Mouse (Mus musculus): Measurements from ENCODE around the gene Dclk2. TPM values are rescaled to one million over a fixed set of nuclear protein-coding genes. Genes with fewer than 3 reads are reported as not detected.

Dclk2 gene
- total and polyA plus RNA-seq, 3 experiments, result under 0.01 to 0.17 TPM; not detected in 1

DNA sequence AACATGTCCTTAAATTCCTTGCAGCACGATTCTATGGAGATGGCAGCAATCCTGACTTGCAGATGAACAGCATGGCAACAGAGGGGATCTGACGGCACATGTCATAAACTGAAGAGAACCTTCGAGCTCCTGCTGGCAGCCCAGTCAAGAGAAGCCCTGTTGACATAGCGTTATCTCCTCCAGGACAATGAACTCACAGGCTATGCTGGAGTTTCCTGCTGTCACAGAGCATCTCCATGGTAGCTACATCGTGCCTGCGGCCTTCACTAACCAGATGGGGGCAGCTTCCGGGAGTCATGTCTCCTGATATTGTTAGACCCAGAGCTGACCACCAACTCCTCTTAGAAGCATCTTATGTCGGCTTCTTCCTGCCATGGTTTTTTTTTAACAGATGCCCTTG lies 117.8 kb downstream of the Dclk2 start:
- no peak overlapping the region for H3K9ac ChIP-seq (ENCODE audit: control insufficient read depth, low read depth, low read length, poor library complexity, severe bottlenecking)
- H3K27ac ChIP-seq (ENCODE audit: control insufficient read depth, low read depth, low read length), result no peak overlapping the region
- H3K9me3 ChIP-seq (replicated peaks; ENCODE audit: insufficient read depth, low read length), result no peaks in the 10 kb centered on the region
- peaks cover 0 to 6% of the 10 kb centered on the region in 2 experiments; a peak in 2 of 4 replicates for H3K36me3 ChIP-seq (ENCODE audit: control insufficient read depth in 1 of 2, insufficient read depth in 2 of 2, low read length in 2 of 2)
- peaks cover 4 to 17% of the 10 kb centered on the region in 2 experiments; a peak in 3 of 4 replicates for H3K4me1 ChIP-seq (ENCODE audit: control insufficient read depth in 1 of 2, insufficient read depth in 2 of 2, low read length in 2 of 2)
- H3K79me2 ChIP-seq (ENCODE audit: control insufficient read depth, insufficient read depth, low read length, poor library complexity), result no peaks in the 10 kb centered on the region
- no peak for DNase-seq (ENCODE audit: low read depth, low spot score)
- no peak overlapping the region for H3K4me3 ChIP-seq (ENCODE audit: control insufficient read depth in 1 of 2, insufficient read depth in 1 of 2, low read depth in 2 of 2, low read length in 2 of 2)
- TF ChIP-seq MAFK (IDR thresholded peaks at IDR 0.05; ENCODE audit: borderline replicate concordance, low read depth, low read length) (no peak), NELFE (IDR thresholded peaks at IDR 0.05; ENCODE audit: low read depth, low read length) (no peak), USF1 (IDR thresholded peaks at IDR 0.05; ENCODE audit: low read depth, low read length) (no peak), CHD2 (IDR thresholded peaks at IDR 0.05; ENCODE audit: low read length) (no peak), MXI1 (IDR thresholded peaks at IDR 0.05; ENCODE audit: low read depth, low read length) (no peak), UBTF (IDR thresholded peaks at IDR 0.05; ENCODE audit: borderline replicate concordance, insufficient read depth, low read depth, low read length) (no peak), BHLHE40 (IDR thresholded peaks at IDR 0.05; ENCODE audit: borderline replicate concordance, low read depth, low read length) (no peak)
- H3K27me3 ChIP-seq (ENCODE audit: control insufficient read depth in 1 of 2, insufficient read depth in 2 of 2, low read length in 2 of 2), result no peaks in the 10 kb centered on the region

DNA sequence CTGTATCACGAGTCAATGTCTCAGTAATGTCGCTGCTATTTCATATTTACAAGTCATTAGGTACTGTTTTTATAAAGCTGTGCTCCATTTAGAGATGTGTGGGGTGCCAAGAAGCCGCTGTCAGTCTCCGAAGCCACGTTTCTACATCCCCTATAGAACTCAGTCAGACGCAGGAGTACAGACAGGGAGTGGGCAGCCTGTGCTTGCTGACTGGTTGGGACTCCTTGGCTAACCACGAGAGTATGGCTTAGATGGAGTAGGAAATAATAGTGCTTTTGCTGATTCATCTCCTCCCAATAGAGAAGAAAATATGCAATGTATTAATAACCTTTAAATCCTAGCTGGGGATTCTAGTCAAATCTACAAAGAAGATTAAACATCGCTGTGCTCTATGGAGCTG lies 119.8 kb downstream of the Dclk2 start:
- H3K27me3 ChIP-seq (ENCODE audit: control insufficient read depth in 1 of 2, insufficient read depth in 2 of 2, low read length in 2 of 2), result no peaks in the 10 kb centered on the region
- no peak overlapping the region for H3K27ac ChIP-seq (ENCODE audit: control insufficient read depth, low read depth, low read length)
- TF ChIP-seq JUND (IDR thresholded peaks at IDR 0.05; ENCODE audit: low read depth, low read length) (no peak), MAFK (IDR thresholded peaks at IDR 0.05; ENCODE audit: borderline replicate concordance, low read depth, low read length) (no peak), POLR2AphosphoS2 (IDR thresholded peaks at IDR 0.05; ENCODE audit: low read length) (no peak), GABPA (IDR thresholded peaks at IDR 0.05; ENCODE audit: low read depth, low read length) (no peak), UBTF (IDR thresholded peaks at IDR 0.05; ENCODE audit: borderline replicate concordance, insufficient read depth, low read depth, low read length) (no peak), MAZ (IDR thresholded peaks at IDR 0.05; ENCODE audit: low read depth, low read length) (no peak), POLR2AphosphoS5 (IDR thresholded peaks at IDR 0.05; ENCODE audit: borderline replicate concordance, low read depth, low read length) (no peak), GATA1 (IDR thresholded peaks at IDR 0.05; ENCODE audit: low read depth, low read length) (no peak), CHD1 (IDR thresholded peaks at IDR 0.05; ENCODE audit: low read depth, low read length) (no peak), NRF1 (IDR thresholded peaks at IDR 0.05; ENCODE audit: insufficient read depth, low read depth, low read length, poor library complexity, severe bottlenecking) (no peak), RAD21 (IDR thresholded peaks at IDR 0.05; ENCODE audit: low read depth, low read length) (no peak), USF2 (IDR thresholded peaks at IDR 0.05; ENCODE audit: borderline replicate concordance in 1 of 2, insufficient read depth in 1 of 2, low read depth in 1 of 2, low read length in 2 of 2) (no peak), POLR2A (IDR thresholded peaks at IDR 0.05; ENCODE audit: control insufficient read depth in 1 of 2, insufficient read depth in 1 of 2, low read depth in 1 of 2, low read length in 2 of 2, poor library complexity in 1 of 2) (no peak), USF1 (IDR thresholded peaks at IDR 0.05; ENCODE audit: low read depth, low read length) (no peak), TAL1 (IDR thresholded peaks at IDR 0.05; ENCODE audit: low read length) (no peak), RCOR1 (IDR thresholded peaks at IDR 0.05; ENCODE audit: low read depth, low read length) (no peak), MXI1 (IDR thresholded peaks at IDR 0.05; ENCODE audit: low read depth, low read length) (no peak), ZNF384 (IDR thresholded peaks at IDR 0.05; ENCODE audit: low read depth, low read length) (no peak), KAT2A (conservative IDR thresholded peaks at IDR 0.05; ENCODE audit: low read depth, low read length) (no peak), MYB (IDR thresholded peaks at IDR 0.05; ENCODE audit: low read depth, low read length) (no peak)
- DNase-seq (ENCODE audit: low read depth, low spot score), result no peak
- H3K9ac ChIP-seq (ENCODE audit: control insufficient read depth, low read depth, low read length, poor library complexity, severe bottlenecking), result no peak overlapping the region
- peaks cover 4 to 17% of the 10 kb centered on the region in 2 experiments; a peak in 3 of 4 replicates for H3K4me1 ChIP-seq (ENCODE audit: control insufficient read depth in 1 of 2, insufficient read depth in 2 of 2, low read length in 2 of 2)
- no peak overlapping the region for H3K4me3 ChIP-seq (ENCODE audit: control insufficient read depth in 1 of 2, insufficient read depth in 1 of 2, low read depth in 2 of 2, low read length in 2 of 2)
- peaks cover 0 to 9% of the 10 kb centered on the region in 2 experiments; a peak in 2 of 4 replicates for H3K36me3 ChIP-seq (ENCODE audit: control insufficient read depth in 1 of 2, insufficient read depth in 2 of 2, low read length in 2 of 2)
- H3K9me3 ChIP-seq (replicated peaks; ENCODE audit: insufficient read depth, low read length), result no peaks in the 10 kb centered on the region
- H3K79me2 ChIP-seq (ENCODE audit: control insufficient read depth, insufficient read depth, low read length, poor library complexity), result no peaks in the 10 kb centered on the region
